Mouse (Mus musculus): ENCODE results near the gene Slc6a5. TPM values are rescaled to one million over a fixed set of nuclear protein-coding genes. Genes with fewer than 3 reads are reported as not detected.

The Slc6a5 gene
- polyA plus RNA-seq, 1 experiment from 2014 or later: not detected

DNA sequence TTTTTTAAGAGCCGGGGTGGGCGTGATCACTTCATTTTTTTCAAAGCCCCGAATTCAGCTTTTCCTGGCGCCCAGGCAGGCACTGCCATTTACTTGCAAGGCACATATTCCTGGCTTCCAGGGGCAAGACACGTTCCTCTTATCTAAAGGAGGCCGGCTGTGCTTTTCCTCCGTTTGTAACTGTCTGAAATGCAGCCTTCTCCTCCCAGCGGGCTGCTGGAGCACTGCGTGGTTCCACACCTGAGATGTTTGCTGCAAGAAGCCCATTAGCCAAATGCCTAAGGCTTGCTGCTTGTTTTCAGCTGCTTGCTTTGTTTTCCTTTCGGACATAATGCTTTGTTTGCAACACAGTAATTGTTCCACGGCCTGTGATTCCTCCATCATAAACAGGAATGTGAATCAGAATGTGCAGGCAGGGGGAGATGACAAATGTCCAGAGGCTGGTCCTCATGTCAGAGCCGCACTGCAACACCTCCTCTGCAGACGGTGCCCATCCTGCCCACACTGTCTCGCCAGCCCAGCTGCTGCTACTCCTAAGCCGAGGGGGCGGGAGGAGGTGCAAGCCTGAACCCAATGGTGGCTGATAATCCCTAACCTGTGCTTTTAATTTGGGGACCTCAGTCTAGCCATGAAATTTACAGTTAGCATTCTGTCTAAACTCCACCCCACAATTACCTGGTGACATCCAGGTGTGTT, 27.1 kb upstream of the Slc6a5 start:
- ATAC-seq (replicated peaks; ENCODE audit: low FRiP score) (no peak), DNase-seq (ENCODE audit: low spot score) (no peak)
- Histone ChIP-seq H3K27me3 (ENCODE audit: control insufficient read depth, insufficient read depth, low read length) (no peaks in the 10 kb centered on the region), H3K9ac (ENCODE audit: low read length) (no peak overlapping the region), H3K27ac (ENCODE audit: low read depth, low read length) (no peak overlapping the region), H3K4me1 (replicated peaks; ENCODE audit: control insufficient read depth, insufficient read depth, low read length) (0 out of 2 replicates have a peak, but pooled peaks cover 10% of the 10 kb centered on the region), H3K36me3 (ENCODE audit: control insufficient read depth, insufficient read depth, low read length) (no peaks in the 10 kb centered on the region), H3K4me3 (ENCODE audit: low read depth, low read length) (no peak overlapping the region), H3K4me2 (ENCODE audit: low read depth, low read length, severe bottlenecking) (no peak overlapping the region), H3K9me3 (ENCODE audit: control insufficient read depth, low read length) (no peaks in the 10 kb centered on the region)
- WGBS: 32% methylated on average over 16 of the region's 16 CpGs

DNA sequence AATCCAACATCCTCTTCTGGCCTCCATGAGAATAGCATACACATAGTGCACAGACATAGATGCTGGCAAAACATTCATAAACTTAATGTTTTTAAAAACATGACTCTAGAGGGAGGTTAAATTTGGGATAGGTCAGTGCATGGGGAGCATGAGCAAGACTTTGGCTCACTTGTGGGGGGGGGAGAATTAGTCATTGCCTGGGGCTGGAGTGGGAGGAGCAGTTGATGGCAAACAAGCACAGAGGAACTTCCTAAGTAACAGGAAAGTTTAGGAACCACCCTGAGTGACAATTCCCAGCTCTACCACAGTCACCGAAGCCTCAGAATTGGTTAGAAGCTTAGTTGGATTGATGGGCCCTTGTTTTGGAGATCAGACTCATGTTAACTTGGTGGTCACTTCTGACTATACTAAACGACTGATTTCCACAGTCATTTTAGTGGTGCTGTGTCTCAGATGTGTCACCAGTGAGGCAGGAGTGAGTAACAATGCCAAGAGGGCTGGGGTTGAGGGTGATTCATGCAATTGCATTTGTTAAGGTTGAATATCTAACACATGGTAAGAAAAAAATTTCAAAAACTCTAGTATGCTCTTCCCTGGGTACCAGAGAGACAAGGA, 22.1 kb upstream of the Slc6a5 start:
- Histone ChIP-seq H3K4me3 (ENCODE audit: low read depth, low read length) (no peak overlapping the region), H3K9me3 (ENCODE audit: control insufficient read depth, low read length) (no peaks in the 10 kb centered on the region), H3K36me3 (ENCODE audit: control insufficient read depth, insufficient read depth, low read length) (no peaks in the 10 kb centered on the region), H3K4me1 (replicated peaks; ENCODE audit: control insufficient read depth, insufficient read depth, low read length) (0 out of 2 replicates have a peak, but pooled peaks cover 2% of the 10 kb centered on the region), H3K27me3 (ENCODE audit: control insufficient read depth, insufficient read depth, low read length) (no peaks in the 10 kb centered on the region), H3K27ac (ENCODE audit: low read depth, low read length) (no peak overlapping the region), H3K4me2 (ENCODE audit: low read depth, low read length, severe bottlenecking) (no peak overlapping the region), H3K9ac (ENCODE audit: low read length) (no peak overlapping the region)
- 82% methylated on average over 2 of the region's 2 CpGs for WGBS
- no peak for ATAC-seq (replicated peaks; ENCODE audit: low FRiP score)
- DNase-seq (ENCODE audit: low spot score): no peak

DNA sequence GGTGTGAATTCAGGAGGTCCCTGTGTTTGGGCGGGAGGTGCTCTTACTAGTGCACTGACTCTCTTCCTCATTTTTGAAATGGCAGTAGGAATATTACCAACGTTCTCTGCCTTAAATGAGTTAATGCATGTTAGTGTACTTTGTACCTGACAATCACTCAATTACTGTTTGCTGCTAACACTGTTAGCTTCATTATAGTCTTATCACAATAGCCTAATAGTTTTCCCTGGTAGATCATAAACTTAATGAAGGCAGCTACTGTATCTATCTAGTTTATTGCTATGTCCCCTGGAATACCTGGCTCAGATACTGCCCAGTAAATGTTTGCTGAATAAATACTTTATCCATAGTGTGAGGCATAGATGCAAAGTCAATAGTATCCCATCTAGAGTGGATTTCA, 15.2 kb upstream of the Slc6a5 start:
- no peak for ATAC-seq (replicated peaks; ENCODE audit: low FRiP score)
- no peaks in the 10 kb centered on the region for H3K9me3 ChIP-seq (ENCODE audit: control insufficient read depth, low read length)
- no peak for DNase-seq (ENCODE audit: low spot score)
- H3K27me3 ChIP-seq (ENCODE audit: control insufficient read depth, insufficient read depth, low read length): no peaks in the 10 kb centered on the region
- H3K4me1 ChIP-seq (replicated peaks; ENCODE audit: control insufficient read depth, insufficient read depth, low read length): no peaks in the 10 kb centered on the region
- H3K9ac ChIP-seq (ENCODE audit: low read length): no peak overlapping the region
- 78% methylated on average over 2 of the region's 2 CpGs for WGBS
- H3K4me3 ChIP-seq (ENCODE audit: low read depth, low read length): no peak overlapping the region
- no peak overlapping the region for H3K27ac ChIP-seq (ENCODE audit: low read depth, low read length)
- H3K36me3 ChIP-seq (ENCODE audit: control insufficient read depth, insufficient read depth, low read length): no peaks in the 10 kb centered on the region
- H3K4me2 ChIP-seq (ENCODE audit: low read depth, low read length, severe bottlenecking): no peak overlapping the region

DNA sequence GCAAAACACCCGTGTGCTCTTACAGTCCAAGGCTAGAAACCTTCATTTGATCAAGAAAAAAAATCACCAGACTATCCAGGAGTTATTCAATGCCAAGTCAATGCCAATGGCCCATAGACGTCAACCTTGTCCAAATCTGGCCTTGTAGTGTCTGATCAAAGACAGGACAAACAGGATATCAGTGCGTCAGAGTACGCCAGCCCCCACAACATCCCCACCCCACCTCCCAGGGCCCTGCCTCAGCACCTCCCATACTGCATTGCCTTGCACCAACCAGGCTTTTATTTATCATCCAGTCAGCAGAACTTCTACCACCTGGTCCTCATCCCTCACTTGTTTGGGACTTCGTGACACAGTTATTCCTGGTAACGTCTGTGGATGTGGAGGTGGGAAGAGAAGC, 14.7 kb upstream of the Slc6a5 start:
- Histone ChIP-seq H3K9ac (ENCODE audit: low read length) (no peak overlapping the region), H3K9me3 (ENCODE audit: control insufficient read depth, low read length) (no peaks in the 10 kb centered on the region), H3K27me3 (ENCODE audit: control insufficient read depth, insufficient read depth, low read length) (no peaks in the 10 kb centered on the region), H3K4me3 (ENCODE audit: low read depth, low read length) (no peak overlapping the region), H3K4me2 (ENCODE audit: low read depth, low read length, severe bottlenecking) (no peak overlapping the region), H3K36me3 (ENCODE audit: control insufficient read depth, insufficient read depth, low read length) (no peaks in the 10 kb centered on the region), H3K4me1 (replicated peaks; ENCODE audit: control insufficient read depth, insufficient read depth, low read length) (no peaks in the 10 kb centered on the region), H3K27ac (ENCODE audit: low read depth, low read length) (no peak overlapping the region)
- DNase-seq (ENCODE audit: low spot score): no peak
- ATAC-seq (replicated peaks; ENCODE audit: low FRiP score): no peak
- 87% methylated on average over 6 of the region's 6 CpGs for WGBS

DNA sequence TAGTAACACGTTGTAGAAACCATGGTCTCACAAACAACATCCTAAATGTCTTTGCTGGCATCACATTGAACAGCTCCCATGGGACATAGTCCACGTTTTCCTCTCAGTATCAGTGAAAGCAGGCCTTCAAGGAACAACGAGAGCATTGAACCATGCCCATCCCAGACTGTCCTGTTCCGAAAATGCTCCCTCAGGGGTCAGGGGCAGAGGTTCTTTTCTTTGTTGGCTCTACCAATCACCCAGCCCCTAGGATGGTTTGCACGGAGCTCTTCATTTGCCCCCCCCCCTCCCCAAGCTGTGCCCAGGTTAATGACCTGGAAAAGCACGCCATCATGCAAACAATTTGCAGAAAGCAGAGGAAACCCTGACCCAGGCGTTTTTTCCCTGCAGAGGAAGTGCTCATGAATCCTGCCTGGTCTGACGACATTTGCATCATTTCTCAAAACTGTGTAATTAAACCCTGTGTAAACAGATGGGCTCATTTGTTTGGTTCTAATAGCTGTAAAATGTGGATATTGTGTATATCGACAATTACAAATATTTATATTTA, 7.9 kb upstream of the Slc6a5 start:
- Histone ChIP-seq H3K27me3 (ENCODE audit: control insufficient read depth, insufficient read depth, low read length) (peaks cover 32% of the 10 kb centered on the region), H3K4me2 (ENCODE audit: low read depth, low read length, severe bottlenecking) (no peak overlapping the region)

DNA sequence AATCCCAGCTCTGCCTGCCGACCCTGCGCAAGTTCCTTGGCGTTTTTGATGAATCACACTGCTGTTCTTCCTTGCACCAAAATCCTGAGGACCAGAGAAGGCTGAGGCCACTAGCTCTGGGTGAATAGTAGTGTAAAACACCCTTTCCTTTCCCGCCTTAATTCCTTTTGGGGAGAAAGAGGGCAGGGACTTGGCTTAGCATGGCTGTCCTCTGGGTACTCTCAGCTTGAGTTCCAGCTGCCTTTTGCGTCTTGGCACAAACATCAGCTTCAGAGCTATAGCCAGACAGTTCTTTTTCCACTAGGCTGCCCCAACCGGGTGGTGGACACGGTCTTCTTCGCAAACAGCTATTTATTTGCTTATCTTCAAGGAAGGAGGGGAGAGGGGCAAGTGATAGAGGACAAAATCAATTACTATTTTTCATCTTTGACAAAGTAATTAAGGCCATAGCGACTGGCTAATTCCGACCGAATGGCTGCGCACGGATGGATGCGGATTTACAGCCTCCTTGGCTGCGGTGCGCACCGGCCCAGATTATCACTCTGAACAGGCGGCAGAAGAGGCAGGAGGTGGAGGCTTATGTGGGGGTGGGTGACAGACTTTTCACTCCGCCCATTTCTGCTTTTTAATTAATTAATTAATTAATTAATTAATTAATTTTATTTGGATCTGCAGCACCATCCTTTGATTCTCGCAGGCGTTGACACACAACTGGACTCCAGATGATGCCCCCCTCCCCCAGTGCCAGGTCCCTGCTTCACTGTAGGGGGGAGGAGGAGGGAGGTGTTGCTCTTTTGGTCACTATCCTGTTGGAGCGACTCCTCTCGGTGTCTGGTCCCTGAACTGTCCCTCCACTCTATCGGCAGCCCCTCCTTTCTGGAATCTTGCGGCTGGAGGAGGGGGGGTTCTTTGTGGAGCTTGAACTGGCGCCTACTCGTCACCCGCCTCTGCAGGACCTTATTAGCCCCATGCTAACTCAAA, 2.5 kb upstream of the Slc6a5 start:
- peak; percentile 32; the same call in 1 of the 2 replicates for ATAC-seq (replicated peaks; ENCODE audit: low FRiP score)
- H3K9ac ChIP-seq (ENCODE audit: low read length): no peak overlapping the region
- H3K9me3 ChIP-seq (ENCODE audit: control insufficient read depth, low read length): no peaks in the 10 kb centered on the region
- 0 out of 2 replicates have a peak, but pooled peaks cover 4% of the 10 kb centered on the region for H3K4me1 ChIP-seq (replicated peaks; ENCODE audit: control insufficient read depth, insufficient read depth, low read length)
- H3K4me3 ChIP-seq (ENCODE audit: low read depth, low read length): no peak overlapping the region
- no peak overlapping the region for H3K27ac ChIP-seq (ENCODE audit: low read depth, low read length)
- under 1% methylated on average over 28 of the region's 28 CpGs for WGBS
- no peaks in the 10 kb centered on the region for H3K36me3 ChIP-seq (ENCODE audit: control insufficient read depth, insufficient read depth, low read length)
- H3K27me3 ChIP-seq (ENCODE audit: control insufficient read depth, insufficient read depth, low read length): peaks cover 85% of the 10 kb centered on the region
- DNase-seq (ENCODE audit: low spot score): peak; percentile 52
- no peak overlapping the region for H3K4me2 ChIP-seq (ENCODE audit: low read depth, low read length, severe bottlenecking)

More for the DNA sequence above, 7.9 kb upstream of the Slc6a5 start:
- Histone ChIP-seq H3K9me3 (ENCODE audit: control insufficient read depth, low read length) (no peaks in the 10 kb centered on the region), H3K9ac (ENCODE audit: low read length) (no peak overlapping the region), H3K36me3 (ENCODE audit: control insufficient read depth, insufficient read depth, low read length) (no peaks in the 10 kb centered on the region), H3K4me3 (ENCODE audit: low read depth, low read length) (no peak overlapping the region), H3K4me1 (replicated peaks; ENCODE audit: control insufficient read depth, insufficient read depth, low read length) (no peaks in the 10 kb centered on the region), H3K27ac (ENCODE audit: low read depth, low read length) (no peak overlapping the region)
- WGBS: 32% methylated on average over 9 of the region's 9 CpGs
- DNase-seq (ENCODE audit: low spot score) (no peak), ATAC-seq (replicated peaks; ENCODE audit: low FRiP score) (no peak)

DNA sequence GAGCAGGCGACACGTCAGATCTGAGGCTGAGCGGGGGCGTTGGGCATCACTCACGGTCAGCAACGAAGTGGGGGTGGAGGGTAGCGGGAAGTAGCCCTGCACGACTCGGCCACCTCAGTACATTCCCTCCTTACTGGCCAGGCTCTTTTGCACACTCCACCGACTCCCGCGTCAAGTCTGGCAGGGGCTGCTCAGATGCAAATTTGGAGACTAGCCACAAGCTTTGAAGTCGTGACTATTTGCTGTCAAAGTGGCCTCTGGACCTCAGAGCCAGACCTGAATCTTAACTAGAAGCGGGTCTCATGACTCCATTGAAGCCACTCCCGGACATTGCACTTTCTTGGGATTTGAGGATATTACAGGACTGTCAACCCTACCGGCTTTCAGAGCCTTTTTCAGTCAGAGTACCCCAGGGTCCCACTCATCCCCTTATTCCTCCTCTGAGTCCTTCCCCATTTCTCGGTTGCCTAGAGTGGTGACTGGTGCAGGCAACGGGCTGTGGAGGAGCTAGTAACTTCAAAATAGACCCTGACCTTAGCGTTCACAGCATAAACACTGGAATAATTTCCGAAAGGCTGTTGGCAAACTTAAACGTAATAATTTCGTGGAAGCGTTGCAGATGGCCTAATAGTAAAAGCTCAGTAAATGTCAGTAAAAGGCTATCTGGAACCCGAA, 1.6 kb upstream of the Slc6a5 start:
- DNase-seq (ENCODE audit: low spot score): peak; percentile 54
- peak; percentile 21; the same call in 1 of the 2 replicates for ATAC-seq (replicated peaks; ENCODE audit: low FRiP score)
- under 1% methylated on average over 24 of the region's 24 CpGs for WGBS
- Histone ChIP-seq H3K9me3 (ENCODE audit: control insufficient read depth, low read length) (no peaks in the 10 kb centered on the region), H3K9ac (ENCODE audit: low read length) (no peak overlapping the region), H3K4me2 (ENCODE audit: low read depth, low read length, severe bottlenecking) (no peak overlapping the region), H3K4me3 (ENCODE audit: low read depth, low read length) (no peak overlapping the region), H3K4me1 (replicated peaks; ENCODE audit: control insufficient read depth, insufficient read depth, low read length) (0 out of 2 replicates have a peak, but pooled peaks cover 4% of the 10 kb centered on the region), H3K27ac (ENCODE audit: low read depth, low read length) (no peak overlapping the region), H3K27me3 (ENCODE audit: control insufficient read depth, insufficient read depth, low read length) (peaks cover 94% of the 10 kb centered on the region), H3K36me3 (ENCODE audit: control insufficient read depth, insufficient read depth, low read length) (no peaks in the 10 kb centered on the region)

DNA sequence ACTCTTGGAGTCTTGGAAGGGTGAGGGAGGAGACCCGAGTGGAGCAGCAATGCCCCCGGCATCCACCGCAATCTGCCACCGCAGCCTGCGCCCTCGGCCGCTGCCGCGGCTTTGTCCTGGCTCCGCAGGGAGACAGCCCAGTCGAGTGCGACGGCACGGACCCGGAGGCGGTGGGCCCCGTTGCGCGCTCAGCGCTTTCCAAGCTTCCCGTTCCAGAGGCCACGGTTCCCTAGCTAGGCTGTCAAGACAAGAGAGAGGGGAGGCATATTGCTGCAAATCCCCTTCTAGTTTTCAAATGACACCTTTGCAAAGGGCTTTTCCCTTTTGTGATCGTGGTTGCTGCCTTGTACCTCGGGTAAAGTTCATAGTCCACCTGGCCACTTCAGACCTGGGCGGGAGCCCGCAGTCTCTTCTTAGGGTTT, 945 bp upstream of the Slc6a5 start:
- no peaks in the 10 kb centered on the region for H3K36me3 ChIP-seq (ENCODE audit: control insufficient read depth, insufficient read depth, low read length)
- DNase-seq (ENCODE audit: low spot score) (peak; percentile 69), ATAC-seq (replicated peaks; ENCODE audit: low FRiP score) (no peak)
- H3K4me3 ChIP-seq (ENCODE audit: low read depth, low read length): no peak overlapping the region
- no peaks in the 10 kb centered on the region for H3K9me3 ChIP-seq (ENCODE audit: control insufficient read depth, low read length)
- H3K27me3 ChIP-seq (ENCODE audit: control insufficient read depth, insufficient read depth, low read length): peaks cover 96% of the 10 kb centered on the region
- 0 out of 2 replicates have a peak, but pooled peaks cover 4% of the 10 kb centered on the region for H3K4me1 ChIP-seq (replicated peaks; ENCODE audit: control insufficient read depth, insufficient read depth, low read length)
- no peak overlapping the region for H3K9ac ChIP-seq (ENCODE audit: low read length)
- H3K4me2 ChIP-seq (ENCODE audit: low read depth, low read length, severe bottlenecking): no peak overlapping the region
- H3K27ac ChIP-seq (ENCODE audit: low read depth, low read length): no peak overlapping the region
- WGBS: under 1% methylated on average over 26 of the region's 26 CpGs

All from forebrain, embryonic 11.5 days (tissue).